Mouse (Mus musculus) liver, embryonic 18 days (tissue): ENCODE data around the gene Rhobtb3. TPM values are rescaled to one million over a fixed set of nuclear protein-coding genes. Genes with fewer than 3 reads are reported as not detected.

Experiments
- polyA plus RNA-seq: library from polyadenylated mRNA; depleted of rRNA; stranded (reverse); fragments of >200 nt; gene quantifications from 2 replicates; pipeline ENCODE4 v1.2.3, GENCODE M21; 2012; rRNA removed

The Rhobtb3 gene
- 2.9 and 3.4 TPM in 2 replicates for polyA plus RNA-seq

GRCm38 (mm10) chr13:75943189-75944043 lies at the start of gene Rhobtb3:
Gene Rhobtb3 (minus strand): TSS chr13:75943925.

GRCm38 (mm10) chr13:75966850-75967249 lies 23.1 kb upstream of the Rhobtb3 start, which contains the start of gene Spata9:
Gene Spata9 (plus strand): TSS chr13:75967150.

GRCm38 (mm10) chr13:75839719-75840481 lies 103.8 kb downstream of the Rhobtb3 start, which contains the start of gene Glrx:
Gene Glrx (plus strand): TSS chr13:75839868.

Other genes starting within 250 kb of the Rhobtb3 start
- 17.8 and 19.4 TPM in 2 replicates for gene Ell2, start 237.2 kb downstream of the Rhobtb3 start, polyA plus RNA-seq
- 86.7 and 92.6 TPM in 2 replicates for gene Glrx, start 104.1 kb downstream of the Rhobtb3 start, polyA plus RNA-seq
- 0.02 TPM in 1 of 2 replicates, not detected in the other for gene Spata9, start 23.2 kb upstream of the Rhobtb3 start, polyA plus RNA-seq
- gene Rfesd, start 74.8 kb upstream of the Rhobtb3 start, polyA plus RNA-seq = 17.3 and 17.5 TPM in 2 replicates
- gene Gpr150, start 113.1 kb upstream of the Rhobtb3 start, polyA plus RNA-seq = 0.31 and 0.37 TPM in 2 replicates
- 2.7 and 2.9 TPM in 2 replicates for gene Arsk, start 154.7 kb upstream of the Rhobtb3 start, polyA plus RNA-seq
- gene Ttc37, start 154.8 kb upstream of the Rhobtb3 start, polyA plus RNA-seq = 4.9 and 5.2 TPM in 2 replicates